Mouse (Mus musculus) ES-Bruce4 (cell line): Measurements from ENCODE around the gene Lpar1.

ENCODE experiments used
- CTCF ChIP-seq: IDR thresholded peaks from one replicate; pipeline ENCODE4 v1.8.1; 2011; ENCODE audit warnings: low read depth, low read length
- EP300 ChIP-seq: IDR thresholded peaks from 2 replicates; pipeline ENCODE4 v1.6.1; 2011; ENCODE audit warnings: low read depth, low read length; ENCODE audit not compliant: insufficient read depth
- POLR2A ChIP-seq: IDR thresholded peaks from one replicate; pipeline ENCODE4 v1.8.1; 2011; ENCODE audit warnings: low read length; ENCODE audit not compliant: insufficient read depth

GRCm38 (mm10) chr4:58496743-58497142, 57.0 kb downstream of the Lpar1 start:
- TF ChIP-seq CTCF (no peak), POLR2A (no peak), EP300 (no peak)
